Mouse (Mus musculus) CH12.LX (cell line): Measurements from ENCODE around the gene Actn4. TPM values are rescaled to one million over a fixed set of nuclear protein-coding genes. Genes with fewer than 3 reads are reported as not detected.
A peak's percentile ranks its signal among the peaks of the same experiment; 100 is the strongest.

Experiments
- DNase-seq: peaks from one replicate; pipeline ENCODE4 v3.0.0-alpha.2; 2013; ENCODE audit errors: extremely low read depth
- H3K27ac ChIP-seq: 2 replicates; pipeline ENCODE4 v1.5.1; 2012; ENCODE audit warnings: low read depth, mild to moderate bottlenecking, control low read depth, moderate library complexity; ENCODE audit not compliant: insufficient read depth
- H3K27me3 ChIP-seq: replicated peaks from 2 replicates; pipeline ENCODE3; 2012; ENCODE audit warnings: inconsistent platforms
- H3K36me3 ChIP-seq, 2 experiments: replicated peaks in 1 of 2; 2 replicates each; pipeline versions ENCODE3 to v1.6.1; 2012; ENCODE audit warnings: inconsistent platforms in 1 of 2, low read length in 1 of 2, mild to moderate bottlenecking in 1 of 2, mixed read lengths in 1 of 2, moderate library complexity in 1 of 2; ENCODE audit not compliant: control insufficient read depth in 1 of 2, insufficient read depth in 1 of 2
- H3K4me1 ChIP-seq, 2 experiments: 2 replicates each; pipeline ENCODE4 v1.6.1; 2012; ENCODE audit warnings: inconsistent platforms in 1 of 2, moderate library complexity in 1 of 2; ENCODE audit not compliant: insufficient read depth in 2 of 2, control insufficient read depth in 1 of 2
- H3K4me2 ChIP-seq: 2 replicates; pipeline ENCODE4 v1.6.1; 2012; ENCODE audit warnings: low read depth, mild to moderate bottlenecking, control low read depth; ENCODE audit not compliant: poor library complexity, insufficient read depth, severe bottlenecking
- H3K4me3 ChIP-seq, 3 experiments: fragments of 150-350 bp in 1 of 3; sonication (generic) in 1 of 3; replicated peaks in 1 of 3; 2 replicates each; pipeline versions ENCODE3 to v1.5.1; 2011 to 2012; ENCODE audit warnings: low read depth in 2 of 3, low read length in 2 of 3, mild to moderate bottlenecking in 2 of 3, moderate library complexity in 2 of 3, control low read depth in 1 of 3, improper control_type of control experiment in 1 of 3, inconsistent platforms in 1 of 3, mixed read lengths in 1 of 3; ENCODE audit not compliant: poor library complexity in 1 of 3
- H3K79me2 ChIP-seq: replicated peaks from 2 replicates; pipeline ENCODE4 v1.6.1; 2012; ENCODE audit warnings: mild to moderate bottlenecking, moderate library complexity; ENCODE audit not compliant: control insufficient read depth, poor library complexity, insufficient read depth, severe bottlenecking; ENCODE audit errors: extremely low read depth
- H3K9ac ChIP-seq: 2 replicates; pipeline ENCODE4 v1.6.1; 2012; ENCODE audit warnings: low read depth, mild to moderate bottlenecking, control low read depth, moderate library complexity; ENCODE audit not compliant: insufficient read depth
- H3K9me3 ChIP-seq: replicated peaks from 2 replicates; pipeline ENCODE3; 2012; ENCODE audit warnings: low read length, inconsistent platforms, mixed read lengths
- BHLHE40 ChIP-seq: IDR thresholded peaks from 2 replicates; pipeline ENCODE4 v1.6.1; 2011; ENCODE audit warnings: mild to moderate bottlenecking, low read depth, low read length, improper control_type of control experiment
- E2F4 ChIP-seq: IDR thresholded peaks from 2 replicates; pipeline ENCODE4 v1.6.1; 2011; ENCODE audit warnings: low read depth, low read length, improper control_type of control experiment; ENCODE audit not compliant: insufficient replicate concordance
- IRF4 ChIP-seq: IDR thresholded peaks from 2 replicates; pipeline ENCODE4 v1.6.1; 2014; ENCODE audit warnings: low read depth, mild to moderate bottlenecking, inconsistent platforms, low read length, improper control_type of control experiment
- MAX ChIP-seq: IDR thresholded peaks from 2 replicates; pipeline ENCODE4 v1.6.1; 2011; ENCODE audit warnings: low read length, improper control_type of control experiment
- PAX5 ChIP-seq: IDR thresholded peaks from 2 replicates; pipeline ENCODE4 v1.6.1; 2012; ENCODE audit warnings: low read length, inconsistent platforms, mixed read lengths
- TBP ChIP-seq: conservative IDR thresholded peaks from 2 replicates; pipeline ENCODE4 v1.6.1; 2011; ENCODE audit warnings: low read depth, low read length, improper control_type of control experiment
- UBTF ChIP-seq: IDR thresholded peaks from 2 replicates; pipeline ENCODE4 v1.6.1; 2012; ENCODE audit warnings: low read depth, mild to moderate bottlenecking, inconsistent platforms, low read length, improper control_type of control experiment, moderate library complexity
- USF1 ChIP-seq: IDR thresholded peaks from 2 replicates; pipeline ENCODE4 v1.6.1; 2014; ENCODE audit warnings: low read depth, mild to moderate bottlenecking, inconsistent platforms, low read length, improper control_type of control experiment
- ZC3H11A ChIP-seq: IDR thresholded peaks from 2 replicates; pipeline ENCODE4 v1.6.1; 2012; ENCODE audit warnings: low read depth, mild to moderate bottlenecking, inconsistent platforms, low read length, improper control_type of control experiment
- ZKSCAN1 ChIP-seq: IDR thresholded peaks from 2 replicates; pipeline ENCODE4 v1.6.1; 2012; ENCODE audit warnings: low read depth, inconsistent platforms, low read length, improper control_type of control experiment, borderline replicate concordance
- ZMIZ1 ChIP-seq: IDR thresholded peaks from 2 replicates; pipeline ENCODE4 v1.6.1; 2012; ENCODE audit warnings: low read depth, mild to moderate bottlenecking, inconsistent platforms, low read length, improper control_type of control experiment
- ZNF384 ChIP-seq: IDR thresholded peaks from 2 replicates; pipeline ENCODE4 v1.6.1; 2012; ENCODE audit warnings: low read depth, low read length, improper control_type of control experiment, inconsistent platforms
- dilution Hi-C: fragments of 300-500 bp; cut with MboI; formaldehyde crosslinking; loops from 2 replicates; pipeline ENCODE4 v1.14.3; 2020; ENCODE audit warnings: low sequenced_read_pairs; ENCODE audit not compliant: extremely low pct_unique_long_range_greater_than_20kb, extremely low pct_ligation_motif_present
- in situ Hi-C: fragments of 300-500 bp; cut with MboI; formaldehyde crosslinking; loops from 3 replicates; pipeline ENCODE4 v1.14.3; 2019; ENCODE audit warnings: low sequenced_read_pairs, low pct_ligation_motif_present, low pct_unique_long_range_greater_than_20kb, mixed read lengths
- polyA plus RNA-seq: library from polyadenylated mRNA; unstranded; fragments of >175 nt; gene quantifications from 2 replicates; pipeline ENCODE4 v1.2.1, GENCODE M21; 2012; ENCODE audit warnings: low read depth; ENCODE audit not compliant: insufficient read length
- total RNA-seq, 2 experiments: library from RNA; depleted of rRNA; stranded (reverse); fragments of 300-350 nt in 1 of 2; fragments of >200 nt in 1 of 2; gene quantifications; 2 replicates each; pipeline ENCODE4 v1.2.3; 2012 to 2014

Actn4 gene
- total and polyA plus RNA-seq, 3 experiments = 56.9 to 145 (median 63.4) TPM

GRCm38 (mm10) chr7:28985207-28985606 is 23.1 kb upstream of the Actn4 start:
- H3K36me3 ChIP-seq = peaks cover 51 to 58% of the 10 kb centered on the region in 2 experiments
- peak overlapping the region; percentile 39 to 58 (median 53) for H3K4me3 ChIP-seq

GRCm38 (mm10) chr7:28984452-28984851 is 22.3 kb upstream of the Actn4 start:
- H3K9me3 ChIP-seq = no peaks in the 10 kb centered on the region
- dilution Hi-C loops (no loop called here), in situ Hi-C loops (no loop called here)
- H3K27ac ChIP-seq = no peak overlapping the region
- peak overlapping the region; percentile 70 for H3K4me2 ChIP-seq
- peaks cover 21 to 35% of the 10 kb centered on the region in 2 experiments for H3K4me1 ChIP-seq
- DNase-seq = no peak
- H3K36me3 ChIP-seq = peaks cover 44 to 55% of the 10 kb centered on the region in 2 experiments
- peaks cover 53% of the 10 kb centered on the region for H3K79me2 ChIP-seq
- no peaks in the 10 kb centered on the region for H3K27me3 ChIP-seq
- peak overlapping the region; percentile 94 for H3K9ac ChIP-seq
- peak; percentile 94 for TF ChIP-seq ZNF384
- TF ChIP-seq TBP = no peak
- H3K4me3 ChIP-seq = peak overlapping the region; percentile 84 to 99 (median 97)

More at GRCm38 (mm10) chr7:28985207-28985606, 23.1 kb upstream of the Actn4 start:
- peak overlapping the region; percentile 62 for H3K9ac ChIP-seq
- H3K9me3 ChIP-seq = no peaks in the 10 kb centered on the region
- H3K4me2 ChIP-seq = peak overlapping the region; percentile 85
- H3K4me1 ChIP-seq = peaks cover 20 to 32% of the 10 kb centered on the region in 2 experiments
- dilution Hi-C loops = no loop called here
- in situ Hi-C loops = loop anchor here (5.0 kb wide), 1 partner anchor 37 kb away; no protein-coding TSS in a partner anchor
- H3K79me2 ChIP-seq = peaks cover 51% of the 10 kb centered on the region
- no peak for DNase-seq
- peak overlapping the region; percentile 36; the same call in 1 of the 2 replicates for H3K27ac ChIP-seq
- no peaks in the 10 kb centered on the region for H3K27me3 ChIP-seq
- TF ChIP-seq MAX (no peak), PAX5 (no peak), UBTF (no peak)

- H3K9me3 ChIP-seq = no peaks in the 10 kb centered on the region
- H3K79me2 ChIP-seq = peaks cover 59% of the 10 kb centered on the region
- peaks cover 21 to 39% of the 10 kb centered on the region in 2 experiments for H3K4me1 ChIP-seq
- TF ChIP-seq E2F4 = no peak
- no peak for TF ChIP-seq USF1
- TF ChIP-seq ZC3H11A = no peak
- no peak for TF ChIP-seq IRF4
- no peak for TF ChIP-seq ZKSCAN1
- no peak for TF ChIP-seq ZMIZ1
- TF ChIP-seq BHLHE40 = no peak
- H3K27ac ChIP-seq = peak overlapping the region; percentile 98; the same call in 1 of the 2 replicates
- H3K4me3 ChIP-seq = peak overlapping the region; percentile 84 to 99 (median 97)
- in situ Hi-C loops (no loop called here), dilution Hi-C loops (no loop called here)
- no peaks in the 10 kb centered on the region for H3K27me3 ChIP-seq
- peak overlapping the region; percentile 94 for H3K9ac ChIP-seq
- H3K36me3 ChIP-seq = peaks cover 44 to 55% of the 10 kb centered on the region in 2 experiments
- DNase-seq = no peak
- H3K4me2 ChIP-seq = peak overlapping the region; percentile 70
Observed at GRCm38 (mm10) chr7:28983849-28984248, 21.7 kb upstream of the Actn4 start.
